Mouse (Mus musculus): ENCODE measurements around the gene Ankrd42.
A peak's percentile ranks its signal among the peaks of the same experiment; 100 is the strongest.

Ankrd42 gene

DNA sequence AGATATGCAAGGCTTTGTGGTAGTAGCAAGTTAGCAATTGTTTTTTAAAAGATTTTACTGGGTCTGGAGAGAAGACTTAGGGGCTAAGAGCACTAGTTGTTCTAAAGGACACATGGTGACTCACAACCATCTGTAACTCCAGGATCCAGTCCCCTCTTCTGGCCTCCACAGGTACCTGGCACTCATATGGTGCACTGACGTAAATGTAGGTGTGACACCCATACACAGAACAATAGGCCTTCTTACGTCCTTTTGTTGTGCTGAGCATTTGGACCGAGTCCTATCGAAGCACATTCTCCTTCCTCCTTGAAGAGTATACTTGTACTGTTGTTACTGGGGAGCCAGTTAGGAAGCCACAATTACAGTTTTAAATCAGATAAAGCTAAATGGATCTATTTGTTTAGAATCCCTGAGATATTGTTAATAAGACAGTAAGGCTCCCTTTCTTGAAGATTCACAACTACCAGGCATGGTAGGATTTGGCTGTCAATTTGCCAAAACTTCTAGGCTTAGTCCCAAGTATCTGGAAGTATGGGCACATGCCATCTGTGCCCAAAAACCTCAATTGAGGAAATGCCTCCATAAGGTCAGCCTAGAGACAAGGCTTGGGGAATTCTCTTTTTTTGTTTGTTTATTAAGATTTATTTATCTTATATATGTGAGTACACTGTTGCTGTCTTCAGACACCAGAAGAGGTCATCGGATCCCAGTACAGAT lies 56.3 kb downstream of the Ankrd42 start:
- DNase-seq (ENCODE audit: low read depth, low spot score): peak; percentile 63

DNA sequence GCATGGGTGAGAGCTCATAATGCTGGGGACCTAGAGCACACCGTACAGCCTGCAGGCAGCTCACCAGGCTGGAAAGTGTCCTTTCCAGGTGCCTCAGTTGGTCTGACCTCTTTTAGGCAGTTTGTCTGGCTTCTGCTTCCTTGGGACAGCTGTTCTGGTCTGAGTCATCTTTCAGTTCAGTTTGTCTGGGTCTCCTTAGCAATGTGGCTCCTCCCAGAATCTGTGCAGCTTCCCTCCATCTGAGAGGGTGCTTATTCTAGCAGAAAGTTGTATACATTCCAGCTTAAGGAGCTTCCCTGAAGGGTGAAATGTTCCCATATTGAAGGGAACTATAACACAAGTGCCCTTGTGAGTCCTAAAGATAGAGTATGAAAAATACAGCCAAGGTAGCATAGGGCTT lies 70.2 kb downstream of the Ankrd42 start:
- no peak for DNase-seq (ENCODE audit: low read depth, low spot score)

DNA sequence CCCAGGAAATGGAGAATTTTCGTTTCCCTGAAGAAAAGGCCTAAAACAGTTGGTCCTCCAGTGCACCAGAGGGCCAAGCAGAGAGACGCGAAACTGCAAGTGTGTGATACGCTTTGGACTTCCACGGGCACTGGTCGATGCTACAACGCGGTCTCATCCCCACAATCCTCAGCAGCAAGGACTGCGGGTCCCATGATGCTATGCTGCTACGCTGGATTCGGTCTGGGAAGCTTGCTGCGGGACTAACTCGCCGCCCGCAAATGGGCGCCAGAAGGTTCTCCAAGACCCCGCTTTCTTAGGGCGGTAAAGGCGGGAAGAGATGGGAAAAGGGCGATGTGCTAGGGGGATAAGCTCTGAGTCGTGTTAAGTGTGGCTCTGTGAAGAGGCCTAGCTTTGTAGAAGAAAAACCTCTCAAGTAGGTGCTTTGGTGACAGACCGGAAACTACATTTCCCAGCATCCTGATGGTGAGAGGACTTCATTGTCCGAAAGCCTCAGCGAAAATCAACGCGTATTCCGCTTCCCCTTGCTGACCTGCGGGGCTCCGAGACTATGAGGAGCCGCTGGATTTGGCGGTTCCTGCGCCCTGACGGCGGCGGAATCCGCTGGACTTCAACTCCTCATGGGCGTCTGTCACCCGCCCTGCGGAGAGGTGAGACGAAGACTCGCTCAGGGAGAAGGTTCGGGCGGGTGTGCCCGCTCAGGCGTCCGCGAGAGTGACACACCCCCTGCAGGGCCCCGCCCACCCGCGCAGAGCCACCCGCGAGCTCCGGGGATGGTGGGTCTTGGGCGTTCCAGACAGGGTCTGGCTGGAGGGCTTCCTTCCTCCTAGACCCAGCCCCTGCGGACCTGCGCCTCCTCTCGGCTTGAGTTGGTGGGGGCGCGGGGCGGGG lies 75.7 kb downstream of the Ankrd42 start, which contains the start of gene Ccdc90b:
Gene Ccdc90b (plus strand): TSS at position 164 of the 891 bp plus-strand sequence.
- peak; percentile 95 for DNase-seq (ENCODE audit: low read depth, low spot score)

DNA sequence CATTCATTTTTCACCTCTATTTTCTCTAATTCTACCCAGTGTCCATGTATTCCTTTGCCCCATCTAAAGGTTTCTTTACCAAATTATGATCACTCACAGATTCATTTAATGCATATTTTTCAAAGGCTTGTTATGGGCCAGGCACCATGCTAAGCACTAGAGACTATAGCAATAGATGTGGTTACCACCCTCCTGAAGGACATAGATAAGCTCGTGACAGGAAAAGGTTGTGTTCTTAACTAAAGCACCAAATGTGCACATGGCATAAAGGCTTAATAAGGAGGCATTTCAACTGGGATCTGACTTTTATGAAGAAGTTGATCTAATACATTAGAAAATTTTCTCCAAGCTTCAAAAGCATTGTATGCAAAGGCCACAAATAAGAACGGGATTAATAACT lies 78.2 kb downstream of the Ankrd42 start:
- DNase-seq (ENCODE audit: low read depth, low spot score): no peak

DNA sequence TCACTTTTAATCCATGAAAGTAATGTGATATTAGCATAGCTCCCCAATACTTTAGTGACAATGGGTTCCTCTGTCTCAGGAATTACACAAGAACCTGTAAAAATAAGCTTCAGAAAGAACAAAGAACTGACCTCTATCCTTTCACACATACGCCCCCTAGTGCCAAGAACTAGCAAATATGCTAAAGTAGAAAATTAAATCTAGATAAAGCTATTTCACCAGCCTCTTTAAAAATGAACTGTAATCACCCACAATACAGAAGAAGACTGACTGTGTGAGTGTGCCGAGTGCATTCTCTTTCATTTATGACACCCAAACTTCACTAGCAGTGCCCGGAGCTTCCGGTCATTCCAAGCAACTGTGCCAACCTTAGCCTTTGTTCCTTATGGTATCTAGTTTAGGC lies 86.0 kb downstream of the Ankrd42 start:
- DNase-seq (ENCODE audit: low read depth, low spot score): peak; percentile 15

DNA sequence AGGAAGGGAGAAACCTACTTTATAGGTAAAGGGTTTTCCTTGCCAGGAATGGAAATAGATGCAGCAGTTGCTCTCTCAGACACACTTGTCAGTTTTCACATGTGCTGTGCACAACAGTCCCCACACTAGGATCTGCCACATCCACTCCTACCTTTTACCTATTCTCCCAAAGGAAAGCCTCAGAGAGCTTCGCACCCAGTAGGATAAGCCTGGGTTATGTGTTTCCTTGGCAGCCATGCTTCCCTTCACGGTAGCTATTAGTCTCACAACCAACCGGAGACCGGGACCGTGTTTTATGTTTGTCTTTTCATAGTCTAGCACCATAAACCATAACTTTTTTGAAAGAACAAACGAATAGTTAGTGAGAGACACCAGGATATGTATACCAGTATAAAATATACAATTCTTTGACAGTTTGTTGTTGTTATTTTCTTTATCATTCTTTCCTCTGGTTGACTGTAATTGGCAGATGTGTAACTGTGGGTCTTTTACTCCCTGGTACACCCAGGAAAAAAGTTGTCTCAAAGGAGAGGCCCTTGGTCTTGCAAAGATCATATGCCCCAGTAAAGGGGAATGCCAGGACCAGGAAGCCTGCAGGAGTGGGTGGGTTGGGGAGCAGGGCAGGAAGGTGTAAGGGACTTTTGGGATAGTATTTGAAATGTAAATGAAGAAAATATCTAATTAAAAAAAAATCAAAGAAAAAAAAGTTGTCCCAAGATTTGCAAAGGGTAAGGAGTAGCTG lies 86.5 kb downstream of the Ankrd42 start:
- no peak for DNase-seq (ENCODE audit: low read depth, low spot score)

DNA sequence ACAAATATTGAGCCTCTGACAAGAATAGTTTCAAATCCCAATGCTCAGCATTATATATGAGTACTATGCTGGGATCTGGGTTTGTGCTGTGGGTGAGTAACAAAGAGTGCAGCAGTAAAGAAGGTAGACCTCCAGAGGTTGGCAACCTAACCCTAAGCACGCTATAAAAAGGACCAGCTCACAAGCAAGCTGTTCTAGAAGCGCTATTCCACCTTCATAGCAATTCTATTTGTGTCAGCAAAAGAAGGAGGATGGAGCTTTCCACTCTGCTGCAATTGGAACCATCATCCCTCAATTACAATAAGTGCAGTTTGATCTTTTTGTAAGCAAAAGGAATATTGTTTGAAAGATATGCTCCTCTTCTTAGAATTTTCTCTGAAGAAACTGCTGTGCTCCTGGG lies 90.2 kb downstream of the Ankrd42 start:
- no peak for DNase-seq (ENCODE audit: low read depth, low spot score)

DNA sequence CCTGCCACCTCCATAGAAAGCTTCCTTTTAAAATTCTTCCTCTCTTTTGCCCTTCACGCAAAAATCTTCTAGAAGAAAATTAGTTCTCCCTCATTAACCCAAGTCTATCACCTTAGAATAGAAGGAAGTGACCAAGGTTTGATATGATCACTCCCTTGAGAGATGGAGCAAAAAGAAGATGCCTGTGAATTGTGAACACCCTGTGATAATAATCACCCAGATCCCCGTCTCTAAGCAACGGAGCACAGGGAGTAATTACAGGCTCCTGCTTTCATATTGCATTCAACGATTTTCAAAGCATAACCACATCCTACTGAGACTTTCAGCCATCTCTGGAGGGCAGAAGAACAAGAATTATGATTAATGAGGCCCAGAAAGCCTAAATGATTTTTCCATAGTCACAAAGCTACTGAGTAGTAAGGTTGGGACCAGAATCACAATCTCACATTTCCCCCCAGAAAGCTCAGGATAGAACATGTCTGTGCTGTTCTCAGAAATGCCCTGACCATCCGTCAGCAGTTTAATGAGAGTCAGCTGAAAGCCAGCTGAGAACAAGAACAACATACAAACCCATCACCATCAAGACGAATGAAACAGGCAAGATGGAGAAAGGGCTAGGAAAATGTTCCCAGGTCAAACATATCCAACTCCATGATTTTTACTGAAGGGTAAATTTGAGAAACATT lies 104.4 kb downstream of the Ankrd42 start:
- no peak for DNase-seq (ENCODE audit: low read depth, low spot score)

Data from ES-CJ7 (cell line).